Mouse (Mus musculus): ENCODE data around the gene Fam178b.

DNA sequence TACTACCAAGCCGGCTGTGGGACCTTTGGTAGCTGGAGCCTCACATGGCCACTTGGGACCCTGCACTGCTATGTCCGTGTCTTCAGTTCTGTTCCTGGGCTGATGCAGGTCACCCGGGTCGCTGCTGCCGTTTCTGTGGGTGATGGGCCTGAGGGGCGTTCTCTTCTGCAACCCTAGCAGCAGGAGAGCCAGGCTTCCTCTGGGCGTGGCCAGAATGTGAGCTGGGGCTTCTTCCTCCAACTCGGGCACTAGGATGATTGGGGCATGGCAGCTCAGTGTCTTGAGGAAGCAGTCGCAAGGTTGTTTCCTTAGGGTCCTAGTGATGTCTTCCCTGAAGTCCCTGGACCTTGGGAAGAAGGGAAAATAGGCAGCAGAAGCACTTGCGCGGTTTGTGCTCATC lies 163.4 kb downstream of the Fam178b start:
- TF ChIP-seq CTCF (IDR thresholded peaks at IDR 0.05; ENCODE audit: low read depth, low read length), result no peak
- TF ChIP-seq GATA1 (IDR thresholded peaks at IDR 0.05; ENCODE audit: borderline replicate concordance, low read length), result no peak
- TF ChIP-seq TAL1 (conservative IDR thresholded peaks at IDR 0.05; ENCODE audit: low read depth, low read length), result no peak
- TF ChIP-seq POLR2AphosphoS5 (IDR thresholded peaks at IDR 0.05; ENCODE audit: insufficient replicate concordance, low read depth, low read length), result no peak

Measured in G1E (cell line).